Mouse (Mus musculus): Measurements from ENCODE around the gene Ppp5c. TPM values are rescaled to one million over a fixed set of nuclear protein-coding genes. Genes with fewer than 3 reads are reported as not detected.
A peak's percentile ranks its signal among the peaks of the same experiment; 100 is the strongest.
"Not testable (repeated sequence)": the region's sequence is repeated elsewhere in the genome, so short reads cannot be mapped to it uniquely, and the experiment has no call there.

Ppp5c gene
- polyA plus RNA-seq (2015; fragmentation: Nextera tagmentation; extraction: Ambion mirVana): 107 and 110 TPM in 2 replicates

DNA sequence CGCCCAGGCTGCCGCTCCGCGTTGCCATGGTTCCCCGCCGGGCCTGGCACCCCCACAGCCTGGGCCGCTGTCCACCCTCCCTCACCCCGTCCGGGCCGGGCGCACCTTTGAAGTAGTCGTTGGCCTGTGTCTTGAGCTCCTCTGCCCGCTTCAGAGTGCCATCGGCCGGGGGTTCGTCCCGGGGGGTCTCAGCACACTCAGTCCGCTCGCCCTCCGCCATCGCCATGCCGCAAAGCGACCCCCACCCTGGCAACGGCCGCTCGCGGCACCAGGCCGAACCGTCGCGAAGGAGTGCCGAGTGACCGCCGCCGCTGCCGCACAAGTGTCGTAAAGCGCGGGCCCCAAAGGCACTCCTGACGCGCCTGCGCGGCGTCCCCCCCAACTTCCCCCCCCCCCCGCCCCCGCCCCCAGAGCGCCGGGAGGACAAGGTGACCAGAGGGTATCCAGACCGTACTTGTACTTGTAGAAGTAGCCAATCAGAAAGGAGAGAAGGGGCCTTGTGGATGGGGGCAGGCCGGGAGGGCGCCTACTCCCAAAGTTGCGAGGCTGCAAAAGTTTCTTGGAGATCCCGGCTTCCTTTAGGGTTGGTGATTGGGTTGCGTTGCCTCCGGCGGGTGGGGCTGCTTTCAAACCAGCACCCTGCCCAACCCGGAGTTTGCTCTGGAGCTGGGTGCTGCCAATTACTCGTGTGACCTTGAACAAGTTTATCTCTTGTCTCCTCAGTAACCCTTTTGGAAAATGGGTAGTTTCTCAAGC, at the start of gene Ppp5c:
Gene Ppp5c, minus strand, starts transcription at position 337 of the 756 bp plus-strand sequence.
- Histone ChIP-seq H3K27me3 (no peaks in the 10 kb centered on the region), H3K9ac (peak within 1 kb of the TSS; percentile 73), H3K9me3 (no peaks in the 10 kb centered on the region), H3K4me3 (peak within 1 kb of the TSS; percentile 71), H3K4me1 (peaks cover 45% of the 10 kb centered on the region), H3K27ac (peak within 1 kb of the TSS; percentile 89), H3K4me2 (peak within 1 kb of the TSS; percentile 73), H3K36me3 (peaks cover 33% of the 10 kb centered on the region)
- peak; percentile 84 for ATAC-seq (ENCODE audit: borderline replicate concordance, extremely low read depth, low FRiP score, low TSS enrichment)
- under 1% methylated on average over 57 of the region's 58 CpGs for WGBS

DNA sequence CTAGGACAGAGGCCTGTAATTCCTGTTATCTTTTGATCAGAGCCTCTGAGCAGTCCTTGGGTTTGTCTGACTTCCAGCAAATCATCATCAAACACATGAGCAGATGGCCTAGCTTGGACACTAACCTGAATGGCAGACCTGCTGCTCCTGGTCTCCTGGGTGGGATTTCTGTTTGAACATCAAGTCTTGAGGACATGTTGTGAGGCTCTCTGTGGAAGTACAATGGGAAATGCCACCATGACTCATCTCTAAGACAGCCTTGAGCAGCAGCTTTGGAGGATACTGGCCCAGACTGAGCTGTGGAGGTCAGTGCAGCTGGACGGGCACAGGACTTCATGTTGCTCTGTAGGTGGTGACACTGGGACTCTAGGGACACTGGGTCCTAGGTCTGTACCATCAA, 48.8 kb upstream of the Ppp5c start:
- no peaks in the 10 kb centered on the region for H3K36me3 ChIP-seq
- no peaks in the 10 kb centered on the region for H3K4me1 ChIP-seq
- H3K27ac ChIP-seq: no peak overlapping the region
- H3K27me3 ChIP-seq: no peaks in the 10 kb centered on the region; the same call in 1 of the 2 replicates
- no peak overlapping the region for H3K4me2 ChIP-seq
- ATAC-seq (ENCODE audit: borderline replicate concordance, extremely low read depth, low FRiP score, low TSS enrichment): no peak
- H3K9ac ChIP-seq: no peak overlapping the region
- WGBS: 94% methylated on average over 1 of the region's 1 CpGs
- no peak overlapping the region for H3K4me3 ChIP-seq
- H3K9me3 ChIP-seq: no peaks in the 10 kb centered on the region

DNA sequence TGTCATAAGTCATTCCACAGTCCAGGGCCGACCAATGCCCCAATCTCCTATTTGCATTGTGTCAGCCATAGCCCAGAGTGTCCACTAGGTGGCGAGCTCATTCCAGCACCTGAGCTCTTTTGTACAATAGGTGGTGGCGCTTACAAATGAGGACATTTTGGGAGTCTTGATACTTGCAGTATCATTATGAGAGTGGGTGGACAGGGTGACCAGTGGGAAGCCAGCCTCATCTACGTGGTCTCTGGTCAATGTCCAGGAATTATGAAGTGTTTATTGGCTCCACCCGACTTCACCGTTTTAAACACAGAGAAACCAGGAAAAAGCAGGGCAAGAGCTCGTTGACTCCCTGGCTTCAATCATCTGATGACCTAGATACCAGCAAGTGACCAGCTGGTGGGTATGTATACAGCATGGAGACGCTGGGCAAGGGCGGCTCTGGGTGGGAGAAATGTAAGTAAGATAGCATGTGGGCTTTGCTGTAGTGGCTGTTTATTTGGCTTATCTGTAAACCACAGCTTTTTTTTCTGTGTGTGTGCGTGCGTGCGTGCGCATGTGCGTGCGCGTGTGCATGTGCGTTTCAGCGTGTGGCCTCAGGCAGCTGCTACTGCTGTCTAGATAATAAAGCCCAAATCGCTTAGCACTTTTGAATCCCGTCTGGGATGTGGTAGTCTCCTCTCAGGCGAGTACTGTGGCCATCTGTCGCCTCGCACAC, 46.3 kb upstream of the Ppp5c start, which contains the start of gene Psg16:
Gene Psg16, plus strand, starts transcription at position 137 of the 712 bp plus-strand sequence.
- H3K9me3 ChIP-seq: no peaks in the 10 kb centered on the region
- H3K9ac ChIP-seq: no peak within 1 kb of the TSS
- WGBS: 54% methylated on average over 23 of the region's 23 CpGs
- no peaks in the 10 kb centered on the region; the same call in 1 of the 2 replicates for H3K27me3 ChIP-seq
- peak; percentile 49; the same call in 1 of the 2 replicates for ATAC-seq (ENCODE audit: borderline replicate concordance, extremely low read depth, low FRiP score, low TSS enrichment)
- H3K4me2 ChIP-seq: no peak within 1 kb of the TSS
- H3K27ac ChIP-seq: no peak within 1 kb of the TSS
- H3K4me3 ChIP-seq: no peak within 1 kb of the TSS
- H3K36me3 ChIP-seq: no peaks in the 10 kb centered on the region
- H3K4me1 ChIP-seq: no peaks in the 10 kb centered on the region

DNA sequence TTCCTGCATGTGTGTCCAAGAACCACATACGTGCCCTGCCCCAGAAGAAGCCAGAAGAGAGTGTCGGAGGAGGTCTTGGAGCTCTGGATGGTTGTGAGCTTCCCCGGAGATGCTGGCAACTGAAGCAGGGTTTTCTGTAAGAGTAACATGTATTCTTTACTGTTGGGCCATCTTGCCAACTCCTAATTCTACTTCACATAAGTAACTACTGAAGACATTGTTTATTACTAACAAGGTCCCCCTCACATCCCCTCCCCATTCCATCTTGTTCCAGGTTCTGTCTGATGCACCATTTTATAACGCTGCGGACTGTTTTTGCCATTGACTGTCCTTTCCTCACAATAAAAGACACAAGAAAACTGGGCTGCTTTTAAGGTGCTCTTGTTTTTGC, 45.8 kb upstream of the Ppp5c start:
- ATAC-seq (ENCODE audit: borderline replicate concordance, extremely low read depth, low FRiP score, low TSS enrichment): no peak

DNA sequence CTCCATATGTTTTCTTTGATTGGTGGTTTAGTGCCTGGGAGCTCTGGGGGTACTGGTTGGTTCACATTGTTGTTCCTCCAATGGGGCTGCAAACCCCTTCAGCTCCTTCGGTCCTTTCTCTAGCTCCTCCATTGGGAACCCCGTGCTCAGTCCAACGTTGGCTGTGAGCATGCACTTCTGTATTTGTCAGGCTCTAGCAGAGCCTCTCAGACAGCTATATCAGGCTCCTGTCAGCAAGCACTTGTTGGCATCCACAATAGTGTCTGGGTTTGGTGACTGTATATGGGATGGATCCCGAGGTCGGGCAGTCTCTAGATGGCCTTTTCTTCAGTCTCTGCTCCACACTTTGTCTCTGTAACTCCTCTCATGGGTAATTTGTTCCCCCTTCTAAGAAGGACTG, 39.9 kb upstream of the Ppp5c start:
- not testable (repeated sequence) for H3K27me3 ChIP-seq; H3K4me3 ChIP-seq; H3K9me3 ChIP-seq; ATAC-seq (ENCODE audit: borderline replicate concordance, extremely low read depth, low FRiP score, low TSS enrichment); H3K4me2 ChIP-seq; H3K27ac ChIP-seq; H3K9ac ChIP-seq; H3K36me3 ChIP-seq
- 61% methylated on average over 5 of the region's 5 CpGs for WGBS
- H3K4me1 ChIP-seq: peaks cover 16% of the 10 kb centered on the region

More for the DNA sequence above, 45.8 kb upstream of the Ppp5c start:
- Histone ChIP-seq H3K4me3 (no peak overlapping the region), H3K4me1 (no peaks in the 10 kb centered on the region), H3K27ac (no peak overlapping the region), H3K36me3 (no peaks in the 10 kb centered on the region), H3K27me3 (no peaks in the 10 kb centered on the region; the same call in 1 of the 2 replicates), H3K9ac (no peak overlapping the region), H3K9me3 (no peaks in the 10 kb centered on the region), H3K4me2 (no peak overlapping the region)
- WGBS: 55% methylated on average over 5 of the region's 5 CpGs

DNA sequence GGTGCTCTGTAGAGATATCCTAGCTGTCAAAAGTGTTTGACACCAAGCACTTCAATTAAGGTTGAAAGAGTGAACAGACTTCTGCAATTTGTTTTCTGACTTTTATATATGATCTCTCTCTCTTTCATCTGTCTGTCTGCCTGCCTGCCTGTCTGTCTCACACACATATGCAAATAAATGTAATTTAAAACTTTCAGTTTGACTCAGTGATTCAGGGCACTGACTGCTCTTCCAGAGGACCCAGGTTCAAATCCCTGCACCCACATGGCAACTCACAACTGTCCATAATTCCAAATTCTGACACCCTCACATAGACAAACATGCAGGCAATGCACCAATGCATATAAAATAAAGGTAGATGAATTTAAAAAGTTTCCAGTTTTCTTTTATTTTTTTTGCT, 39.3 kb upstream of the Ppp5c start:
- Histone ChIP-seq H3K4me1 (peaks cover 18% of the 10 kb centered on the region), H3K9ac (no peak overlapping the region), H3K4me3 (no peak overlapping the region), H3K4me2 (no peak overlapping the region), H3K27me3 (no peaks in the 10 kb centered on the region), H3K27ac (no peak overlapping the region), H3K36me3 (no peaks in the 10 kb centered on the region), H3K9me3 (no peaks in the 10 kb centered on the region)
- ATAC-seq (ENCODE audit: borderline replicate concordance, extremely low read depth, low FRiP score, low TSS enrichment): no peak

DNA sequence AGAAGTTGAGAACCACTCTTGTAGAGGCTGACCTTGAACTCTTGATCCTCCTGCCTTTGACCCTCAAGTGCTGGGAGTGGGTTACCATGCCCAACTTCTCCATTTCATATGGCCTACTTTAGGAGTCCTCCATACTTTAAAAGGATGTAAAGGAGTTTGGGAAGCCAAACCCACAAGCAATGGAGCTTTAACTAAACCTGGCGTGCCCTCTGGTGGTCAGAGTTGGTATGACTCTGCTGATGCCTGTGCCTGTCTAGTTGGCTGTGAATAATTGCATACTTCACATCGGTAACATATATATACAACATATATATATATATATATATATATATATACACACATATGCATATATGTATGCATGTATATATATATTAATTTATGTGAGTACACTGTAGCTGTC, 38.7 kb upstream of the Ppp5c start:
- H3K4me3 ChIP-seq: no peak overlapping the region
- peaks cover 18% of the 10 kb centered on the region for H3K4me1 ChIP-seq
- WGBS: 0% methylated on average over 2 of the region's 2 CpGs

DNA sequence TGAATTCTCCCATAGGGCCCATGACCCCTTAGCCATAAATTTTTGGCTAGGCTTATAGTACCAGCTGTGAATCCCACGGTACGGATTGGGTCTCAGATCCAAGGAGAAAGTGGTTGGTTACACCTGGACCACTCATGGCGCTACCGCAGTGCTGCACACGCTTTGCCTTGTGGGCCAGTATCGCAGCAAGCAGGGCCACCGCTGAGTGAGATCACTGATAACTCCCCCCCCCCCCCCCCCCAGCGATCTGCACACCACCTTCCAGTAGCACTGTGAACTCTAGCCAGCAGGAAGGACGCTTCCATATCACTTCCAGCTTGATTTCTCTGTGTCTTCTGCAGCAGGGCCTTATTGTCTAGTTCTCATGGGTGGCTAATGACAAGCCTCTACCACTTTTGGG, 37.9 kb upstream of the Ppp5c start:
- WGBS: 59% methylated on average over 9 of the region's 9 CpGs
- H3K36me3 ChIP-seq: no peaks in the 10 kb centered on the region
- ATAC-seq (ENCODE audit: borderline replicate concordance, extremely low read depth, low FRiP score, low TSS enrichment): no peak

More for the DNA sequence above, 38.7 kb upstream of the Ppp5c start:
- ATAC-seq (ENCODE audit: borderline replicate concordance, extremely low read depth, low FRiP score, low TSS enrichment): no peak
- Histone ChIP-seq H3K27me3 (no peaks in the 10 kb centered on the region), H3K9ac (no peak overlapping the region), H3K9me3 (no peaks in the 10 kb centered on the region), H3K36me3 (no peaks in the 10 kb centered on the region), H3K27ac (no peak overlapping the region), H3K4me2 (no peak overlapping the region)

DNA sequence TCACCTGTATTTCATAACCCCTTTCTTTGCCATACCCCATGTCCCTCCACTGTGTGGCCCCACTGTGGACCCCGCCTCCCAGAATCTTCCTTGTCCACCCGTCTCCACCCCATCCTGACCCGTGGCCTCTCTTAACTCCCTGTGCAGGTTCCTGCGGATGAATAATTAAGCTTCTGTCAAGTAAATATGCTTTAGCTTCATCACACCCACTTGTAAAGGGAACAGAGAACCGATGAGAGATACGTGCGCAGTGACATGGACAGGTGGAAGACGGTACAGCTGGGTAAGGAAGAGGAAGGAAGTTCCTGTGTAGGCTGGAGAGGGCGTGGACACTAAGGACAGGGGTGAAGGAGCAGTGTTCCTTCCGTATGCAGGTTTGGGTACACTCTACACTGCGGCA, 35.1 kb upstream of the Ppp5c start:
- WGBS: 3% methylated on average over 11 of the region's 11 CpGs

More for the DNA sequence above, 37.9 kb upstream of the Ppp5c start:
- Histone ChIP-seq H3K4me1 (peaks cover 25% of the 10 kb centered on the region), H3K9ac (no peak overlapping the region), H3K9me3 (no peaks in the 10 kb centered on the region), H3K4me3 (no peak overlapping the region), H3K27ac (no peak overlapping the region), H3K27me3 (no peaks in the 10 kb centered on the region), H3K4me2 (no peak overlapping the region)

DNA sequence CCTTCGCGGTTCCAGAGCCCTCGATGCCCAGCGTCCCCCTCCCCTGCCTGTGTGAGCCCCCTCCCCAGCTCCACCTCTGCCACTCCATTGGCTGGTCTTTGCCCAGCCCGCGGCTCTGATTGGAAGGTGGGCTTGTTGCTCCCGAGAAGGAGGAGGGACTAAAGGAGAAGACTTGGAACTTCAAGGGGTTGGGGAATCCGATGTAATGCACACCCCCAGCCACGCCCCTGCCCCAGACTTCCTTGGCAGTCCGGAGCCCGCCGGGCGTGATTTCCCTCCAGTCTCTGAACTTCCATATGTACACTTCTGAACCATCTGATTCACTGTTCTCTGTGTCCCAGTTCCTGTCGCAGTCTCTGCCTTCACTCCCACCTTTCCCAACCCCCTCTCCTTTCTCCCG, 34.7 kb upstream of the Ppp5c start, which contains the start of gene Hif3a:
Gene Hif3a, minus strand, starts transcription at position 39 of the 400 bp plus-strand sequence.
- H3K36me3 ChIP-seq: no peaks in the 10 kb centered on the region
- H3K4me2 ChIP-seq: peak within 1 kb of the TSS; percentile 63
- H3K9me3 ChIP-seq: no peaks in the 10 kb centered on the region
- H3K4me3 ChIP-seq: peak within 1 kb of the TSS; percentile 76
- H3K27ac ChIP-seq: peak within 1 kb of the TSS; percentile 100
- WGBS: 0% methylated on average over 15 of the region's 15 CpGs
- no peaks in the 10 kb centered on the region for H3K27me3 ChIP-seq
- H3K4me1 ChIP-seq: peaks cover 51% of the 10 kb centered on the region
- H3K9ac ChIP-seq: peak within 1 kb of the TSS; percentile 76
- ATAC-seq (ENCODE audit: borderline replicate concordance, extremely low read depth, low FRiP score, low TSS enrichment): peak; percentile 71

More for the DNA sequence above, 35.1 kb upstream of the Ppp5c start:
- H3K4me3 ChIP-seq: peak overlapping the region; percentile 76
- H3K36me3 ChIP-seq: no peaks in the 10 kb centered on the region
- no peaks in the 10 kb centered on the region for H3K27me3 ChIP-seq
- H3K9me3 ChIP-seq: no peaks in the 10 kb centered on the region
- H3K9ac ChIP-seq: peak overlapping the region; percentile 76
- H3K4me1 ChIP-seq: peaks cover 47% of the 10 kb centered on the region
- no peak for ATAC-seq (ENCODE audit: borderline replicate concordance, extremely low read depth, low FRiP score, low TSS enrichment)
- H3K4me2 ChIP-seq: peak overlapping the region; percentile 63
- peak overlapping the region; percentile 100 for H3K27ac ChIP-seq

DNA sequence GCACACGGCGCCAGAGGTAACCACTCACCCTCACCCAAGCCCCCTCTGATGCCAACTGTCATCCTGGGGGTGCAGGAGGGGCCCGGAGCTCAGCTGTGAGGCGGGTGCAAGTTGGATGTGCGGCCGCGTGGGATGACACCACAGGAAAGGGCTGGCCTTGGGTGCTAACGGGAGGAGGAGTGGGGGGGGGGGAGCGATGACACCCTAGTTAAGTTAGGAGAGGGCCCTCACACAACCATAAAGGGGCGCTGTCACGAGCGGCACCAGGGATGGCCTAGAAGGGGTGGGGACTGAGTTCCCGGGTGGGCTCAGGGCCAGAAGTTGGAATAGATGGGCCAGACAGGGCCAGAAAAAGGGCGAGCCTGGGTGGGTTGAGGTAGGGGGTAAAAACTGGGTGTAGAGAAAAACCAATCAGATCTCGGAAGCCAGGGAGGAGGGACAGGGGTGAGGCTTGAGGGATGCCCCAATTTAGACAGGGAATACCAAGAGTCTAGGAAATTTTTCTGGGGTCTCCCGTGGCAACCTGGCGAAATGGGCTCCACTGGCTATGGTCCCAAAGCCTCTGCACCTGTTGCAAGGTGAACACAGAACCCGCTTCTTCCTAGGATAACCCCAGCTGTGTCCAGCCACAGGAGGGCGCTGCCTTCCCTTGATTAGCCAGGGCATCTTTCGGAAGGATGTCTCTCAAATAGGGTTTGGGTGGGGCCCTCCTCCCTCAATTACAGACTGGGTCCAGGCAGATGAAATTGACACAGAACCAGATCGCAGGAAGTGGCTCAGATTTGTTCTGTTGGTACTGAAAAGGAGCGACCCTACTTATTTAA, 33.3 kb upstream of the Ppp5c start:
- H3K36me3 ChIP-seq: no peaks in the 10 kb centered on the region
- WGBS: 61% methylated on average over 21 of the region's 22 CpGs
- H3K4me1 ChIP-seq: peaks cover 62% of the 10 kb centered on the region
- peak overlapping the region; percentile 100 for H3K27ac ChIP-seq
- ATAC-seq (ENCODE audit: borderline replicate concordance, extremely low read depth, low FRiP score, low TSS enrichment): no peak
- peak overlapping the region; percentile 63 for H3K4me2 ChIP-seq
- peak overlapping the region; percentile 76 for H3K4me3 ChIP-seq
- H3K9ac ChIP-seq: peak overlapping the region; percentile 76
- no peaks in the 10 kb centered on the region for H3K9me3 ChIP-seq
- no peaks in the 10 kb centered on the region for H3K27me3 ChIP-seq
